Mouse (Mus musculus): ENCODE data around the gene Hhip. TPM values are rescaled to one million over a fixed set of nuclear protein-coding genes. Genes with fewer than 3 reads are reported as not detected.
"Not testable (repeated sequence)": the region's sequence is repeated elsewhere in the genome, so short reads cannot be mapped to it uniquely, and the experiment has no call there.

Hhip gene
- polyA plus RNA-seq, 1 experiment from 2014 or later: 10.6 TPM

GRCm38 (mm10) chr8:79991420-79991819, 66.4 kb downstream of the Hhip start:
- not testable (repeated sequence) for H3K9ac ChIP-seq; ATAC-seq (ENCODE audit: insufficient number of reproducible peaks, insufficient read depth, low FRiP score, low TSS enrichment, low read depth)
- 33% methylated on average over 1 of the region's 2 CpGs for WGBS

GRCm38 (mm10) chr8:79984946-79985345, 72.9 kb downstream of the Hhip start:
- H3K4me3 ChIP-seq: no peak overlapping the region
- WGBS: 51% methylated on average over 2 of the region's 2 CpGs
- H3K4me1 ChIP-seq: peaks cover 13% of the 10 kb centered on the region

More at GRCm38 (mm10) chr8:79991420-79991819, 66.4 kb downstream of the Hhip start:
- not testable (repeated sequence) for H3K27ac ChIP-seq, H3K27me3 ChIP-seq, H3K9me3 ChIP-seq, H3K36me3 ChIP-seq, H3K4me3 ChIP-seq, H3K4me1 ChIP-seq, H3K4me2 ChIP-seq

GRCm38 (mm10) chr8:79982144-79982543, 75.7 kb downstream of the Hhip start:
- no peak overlapping the region for H3K4me2 ChIP-seq
- H3K9me3 ChIP-seq: no peaks in the 10 kb centered on the region
- H3K4me3 ChIP-seq: no peak overlapping the region
- no peak for ATAC-seq (ENCODE audit: insufficient number of reproducible peaks, insufficient read depth, low FRiP score, low TSS enrichment, low read depth)
- peaks cover 13% of the 10 kb centered on the region for H3K4me1 ChIP-seq
- WGBS: 55% methylated on average over 4 of the region's 4 CpGs
- no peaks in the 10 kb centered on the region for H3K27me3 ChIP-seq
- H3K36me3 ChIP-seq: no peaks in the 10 kb centered on the region
- H3K9ac ChIP-seq: no peak overlapping the region
- no peak overlapping the region for H3K27ac ChIP-seq

More at GRCm38 (mm10) chr8:79984946-79985345, 72.9 kb downstream of the Hhip start:
- H3K36me3 ChIP-seq: no peaks in the 10 kb centered on the region
- H3K27me3 ChIP-seq: no peaks in the 10 kb centered on the region
- no peak overlapping the region for H3K9ac ChIP-seq
- H3K4me2 ChIP-seq: no peak overlapping the region
- no peak overlapping the region for H3K27ac ChIP-seq
- no peak for ATAC-seq (ENCODE audit: insufficient number of reproducible peaks, insufficient read depth, low FRiP score, low TSS enrichment, low read depth)
- no peaks in the 10 kb centered on the region for H3K9me3 ChIP-seq

- Histone ChIP-seq H3K4me2 (no peak overlapping the region), H3K27me3 (no peaks in the 10 kb centered on the region), H3K4me3 (no peak overlapping the region), H3K9ac (no peak overlapping the region), H3K4me1 (no peaks in the 10 kb centered on the region), H3K27ac (no peak overlapping the region), H3K36me3 (no peaks in the 10 kb centered on the region), H3K9me3 (no peaks in the 10 kb centered on the region)
- ATAC-seq (ENCODE audit: insufficient number of reproducible peaks, insufficient read depth, low FRiP score, low TSS enrichment, low read depth): no peak
- 70% methylated on average over 6 of the region's 6 CpGs for WGBS
These were observed 91.6 kb downstream of the Hhip start for GRCm38 (mm10) chr8:79966159-79966558.

- Histone ChIP-seq H3K4me1 (no peaks in the 10 kb centered on the region), H3K9me3 (no peaks in the 10 kb centered on the region), H3K4me3 (no peak overlapping the region), H3K36me3 (no peaks in the 10 kb centered on the region), H3K4me2 (no peak overlapping the region), H3K27me3 (no peaks in the 10 kb centered on the region), H3K27ac (no peak overlapping the region), H3K9ac (no peak overlapping the region)
- 10% methylated on average over 3 of the region's 3 CpGs for WGBS
- ATAC-seq (ENCODE audit: insufficient number of reproducible peaks, insufficient read depth, low FRiP score, low TSS enrichment, low read depth): no peak
These were observed 104.9 kb downstream of the Hhip start for GRCm38 (mm10) chr8:79952857-79953256.

GRCm38 (mm10) chr8:79950376-79950775, 107.4 kb downstream of the Hhip start:
- Histone ChIP-seq H3K27ac (no peak overlapping the region), H3K4me3 (no peak overlapping the region), H3K27me3 (no peaks in the 10 kb centered on the region), H3K4me1 (0 out of 2 replicates have a peak, but pooled peaks cover 2% of the 10 kb centered on the region), H3K4me2 (no peak overlapping the region), H3K9me3 (no peaks in the 10 kb centered on the region), H3K9ac (no peak overlapping the region), H3K36me3 (no peaks in the 10 kb centered on the region)
- no peak for ATAC-seq (ENCODE audit: insufficient number of reproducible peaks, insufficient read depth, low FRiP score, low TSS enrichment, low read depth)
- WGBS: 84% methylated on average over 3 of the region's 3 CpGs

GRCm38 (mm10) chr8:79945501-79946076, 112.2 kb downstream of the Hhip start:
- no peak for ATAC-seq (ENCODE audit: insufficient number of reproducible peaks, insufficient read depth, low FRiP score, low TSS enrichment, low read depth)
- no peak overlapping the region for H3K4me3 ChIP-seq
- H3K36me3 ChIP-seq: no peaks in the 10 kb centered on the region
- H3K4me1 ChIP-seq: 0 out of 2 replicates have a peak, but pooled peaks cover 2% of the 10 kb centered on the region
- H3K9ac ChIP-seq: no peak overlapping the region
- no peaks in the 10 kb centered on the region; the same call in 1 of the 2 replicates for H3K27me3 ChIP-seq
- no peak overlapping the region for H3K4me2 ChIP-seq
- no peaks in the 10 kb centered on the region for H3K9me3 ChIP-seq
- 69% methylated on average over 9 of the region's 9 CpGs for WGBS
- no peak overlapping the region for H3K27ac ChIP-seq

- WGBS: 94% methylated on average over 5 of the region's 5 CpGs
- Histone ChIP-seq H3K27me3 (no peaks in the 10 kb centered on the region; the same call in 1 of the 2 replicates), H3K4me3 (no peak overlapping the region), H3K36me3 (no peaks in the 10 kb centered on the region), H3K9ac (no peak overlapping the region), H3K9me3 (no peaks in the 10 kb centered on the region; the same call in 1 of the 2 replicates), H3K4me1 (0 out of 2 replicates have a peak, but pooled peaks cover 9% of the 10 kb centered on the region), H3K4me2 (no peak overlapping the region), H3K27ac (no peak overlapping the region)
- ATAC-seq (ENCODE audit: insufficient number of reproducible peaks, insufficient read depth, low FRiP score, low TSS enrichment, low read depth): no peak
These were observed 116.7 kb downstream of the Hhip start for GRCm38 (mm10) chr8:79941070-79941469.

- Histone ChIP-seq H3K36me3 (no peaks in the 10 kb centered on the region), H3K4me1 (0 out of 2 replicates have a peak, but pooled peaks cover 10% of the 10 kb centered on the region), H3K27me3 (no peaks in the 10 kb centered on the region), H3K4me3 (no peak overlapping the region), H3K9ac (no peak overlapping the region), H3K27ac (no peak overlapping the region), H3K9me3 (no peaks in the 10 kb centered on the region; the same call in 1 of the 2 replicates), H3K4me2 (no peak overlapping the region)
- WGBS: 54% methylated on average over 9 of the region's 9 CpGs
- no peak for ATAC-seq (ENCODE audit: insufficient number of reproducible peaks, insufficient read depth, low FRiP score, low TSS enrichment, low read depth)
These were observed 120.9 kb downstream of the Hhip start for GRCm38 (mm10) chr8:79936856-79937445.

- WGBS: 22% methylated on average over 7 of the region's 7 CpGs
- H3K9ac ChIP-seq: no peak overlapping the region
- H3K4me1 ChIP-seq: 0 out of 2 replicates have a peak, but pooled peaks cover 10% of the 10 kb centered on the region
- no peak overlapping the region for H3K4me2 ChIP-seq
- H3K36me3 ChIP-seq: no peaks in the 10 kb centered on the region
- no peak for ATAC-seq (ENCODE audit: insufficient number of reproducible peaks, insufficient read depth, low FRiP score, low TSS enrichment, low read depth)
- no peaks in the 10 kb centered on the region; the same call in 1 of the 2 replicates for H3K9me3 ChIP-seq
- no peak overlapping the region for H3K27ac ChIP-seq
- H3K4me3 ChIP-seq: no peak overlapping the region
- H3K27me3 ChIP-seq: no peaks in the 10 kb centered on the region
These were observed 122.0 kb downstream of the Hhip start for GRCm38 (mm10) chr8:79935793-79936192.

- Histone ChIP-seq H3K27ac (no peak overlapping the region), H3K9ac (no peak overlapping the region), H3K9me3 (no peaks in the 10 kb centered on the region), H3K36me3 (no peaks in the 10 kb centered on the region), H3K27me3 (no peaks in the 10 kb centered on the region), H3K4me1 (peaks cover 11% of the 10 kb centered on the region; the same call in 1 of the 2 replicates), H3K4me3 (no peak overlapping the region), H3K4me2 (no peak overlapping the region)
- WGBS: 34% methylated on average over 4 of the region's 4 CpGs
- no peak for ATAC-seq (ENCODE audit: insufficient number of reproducible peaks, insufficient read depth, low FRiP score, low TSS enrichment, low read depth)
These were observed 128.6 kb downstream of the Hhip start for GRCm38 (mm10) chr8:79929202-79929601.

GRCm38 (mm10) chr8:79917211-79917610, 140.6 kb downstream of the Hhip start:
- no peaks in the 10 kb centered on the region for H3K27me3 ChIP-seq
- no peak overlapping the region for H3K9ac ChIP-seq
- H3K36me3 ChIP-seq: no peaks in the 10 kb centered on the region
- H3K4me3 ChIP-seq: no peak overlapping the region
- H3K4me2 ChIP-seq: peak overlapping the region; percentile 37; the same call in 1 of the 2 replicates
- H3K9me3 ChIP-seq: no peaks in the 10 kb centered on the region
- 42% methylated on average over 7 of the region's 7 CpGs for WGBS
- no peak overlapping the region for H3K27ac ChIP-seq
- ATAC-seq (ENCODE audit: insufficient number of reproducible peaks, insufficient read depth, low FRiP score, low TSS enrichment, low read depth): no peak
- peaks cover 8% of the 10 kb centered on the region for H3K4me1 ChIP-seq
